Mouse (Mus musculus) megakaryocyte progenitor cell, adult 5-6 weeks (primary cell): ENCODE measurements at regions not wholly inside any gene's neighbourhood (a gene's known extent, or its start where the extent isn't known, plus 50 kb on each side); places are given as distances from the start of the nearest gene placed in this dataset.

ENCODE experiments used
- ATAC-seq: replicated peaks from 2 replicates; pipeline ENCODE4 v1.8.0; 2016; ENCODE audit warnings: mild to moderate bottlenecking, moderate TSS enrichment, inconsistent platforms; ENCODE audit not compliant: poor library complexity

- ATAC-seq, result no peak
Observed at GRCm38 (mm10) chr12:33714392-33714791, 213.8 kb upstream of the Ferd3l start.

- no peak for ATAC-seq
Observed at GRCm38 (mm10) chr12:33715997-33716396, 212.2 kb upstream of the Ferd3l start.

GRCm38 (mm10) chr12:33717053-33717452 lies 211.2 kb upstream of the Ferd3l start:
- no peak for ATAC-seq

- ATAC-seq, result no peak
Observed at GRCm38 (mm10) chr12:33717601-33718260, 210.5 kb upstream of the Ferd3l start.

GRCm38 (mm10) chr12:33719063-33719462 lies 209.2 kb upstream of the Ferd3l start:
- ATAC-seq, result no peak

GRCm38 (mm10) chr12:33731937-33732336 lies 196.3 kb upstream of the Ferd3l start:
- no peak for ATAC-seq

- no peak for ATAC-seq
Observed at GRCm38 (mm10) chr12:33775563-33776468, 152.4 kb upstream of the Ferd3l start.

GRCm38 (mm10) chr12:33778477-33778876 lies 149.7 kb upstream of the Ferd3l start:
- no peak for ATAC-seq

- no peak for ATAC-seq
Observed at GRCm38 (mm10) chr12:33779898-33780297, 148.3 kb upstream of the Ferd3l start.

GRCm38 (mm10) chr12:33804206-33804791 lies 123.9 kb upstream of the Ferd3l start:
- no peak for ATAC-seq

- no peak for ATAC-seq
Observed at GRCm38 (mm10) chr12:33825571-33825970, 102.7 kb upstream of the Ferd3l start.

- ATAC-seq, result no peak
Observed at GRCm38 (mm10) chr12:33849088-33849487, 79.1 kb upstream of the Ferd3l start.

GRCm38 (mm10) chr12:33851736-33852135 lies 76.5 kb upstream of the Ferd3l start:
- no peak for ATAC-seq
